Mouse (Mus musculus) thymus, adult 2 months (tissue): ENCODE measurements around the gene Zfp882.

Source experiments
- CTCF ChIP-seq: fragments of 200-500 bp; IDR thresholded peaks from 2 replicates; pipeline ENCODE4 v1.5.1; 2012; ENCODE audit warnings: mild to moderate bottlenecking, control low read depth, low read length, moderate library complexity, borderline replicate concordance; ENCODE audit not compliant: control insufficient read depth, poor library complexity, insufficient read depth; ENCODE audit errors: extremely low read depth
- POLR2A ChIP-seq: fragments of 200-500 bp; IDR thresholded peaks from 2 replicates; pipeline ENCODE4 v1.6.1; 2012; ENCODE audit warnings: mild to moderate bottlenecking, low read length, control low read depth, moderate library complexity; ENCODE audit not compliant: control insufficient read depth, poor library complexity, insufficient read depth; ENCODE audit errors: extremely low read depth

DNA sequence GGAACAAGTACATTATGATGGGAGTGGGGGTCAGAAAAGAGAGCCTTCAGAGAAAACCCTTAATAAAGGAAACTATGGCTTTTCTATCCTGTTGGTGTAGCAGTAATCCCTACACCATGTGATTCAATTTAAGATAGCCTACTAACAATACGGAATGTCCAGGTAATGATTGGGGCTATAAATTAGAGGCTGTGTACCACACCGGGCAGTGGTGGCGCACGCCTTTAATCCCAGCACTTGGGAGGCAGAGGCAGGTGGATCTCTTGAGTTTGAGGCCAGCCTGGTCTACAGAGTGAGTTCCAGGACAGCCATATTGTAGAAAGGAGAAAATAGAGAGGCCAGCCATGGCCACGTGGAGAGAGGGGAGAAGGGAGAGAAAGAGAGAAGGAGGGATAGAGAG is 17.4 kb downstream of the Zfp882 start:
- TF ChIP-seq CTCF: no peak
- TF ChIP-seq POLR2A: no peak
